In genomic region chr8:113853714-113854113, GRCm38 (mm10) we compare ENCODE assay signal across 19 mouse cellular contexts. TPM values are rescaled to one million over a fixed set of nuclear protein-coding genes. Genes with fewer than 3 reads are reported as not detected.
"Had no signal": no experiment of that assay in that cellular context is flagged by ENCODE, and none has a peak within 500 bp of the region (broad histone marks: within the 10 kb centered on the region; RNA-seq: fewer than 3 reads in every experiment).

No protein-coding gene starts in this region.

- H3K4me2 ChIP-seq: liver, embryonic 13.5 days; midbrain, embryonic 13.5 days; neural tube, embryonic 13.5 days; stomach, embryonic 15.5 days had no signal

- ATAC-seq: midbrain, embryonic 13.5 days; midbrain, embryonic 16.5 days had no signal

- H3K9ac ChIP-seq: liver, embryonic 13.5 days; midbrain, embryonic 13.5 days; neural tube, embryonic 13.5 days; stomach, embryonic 15.5 days had no signal

- DNase-seq: kidney, adult 2 months; kidney, postnatal 25 days; layer of hippocampus, adult 9-11 months; liver, embryonic 13.5 days; lung, adult 2 months; lung, postnatal 14 days; lung, postnatal 4 days; retina, postnatal 1 day; right cerebral cortex, postnatal 25 days; spleen, adult 18-20 months; thymus, postnatal 25 days had no signal

- H3K4me1 ChIP-seq: liver, embryonic 13.5 days had no signal

- H3K4me3 ChIP-seq: layer of hippocampus, adult 2 months; liver, embryonic 13.5 days; midbrain, embryonic 13.5 days; myocyte; neural tube, embryonic 13.5 days; stomach, embryonic 15.5 days had no signal

- H3K36me3 ChIP-seq: liver, embryonic 13.5 days; midbrain, embryonic 13.5 days; neural tube, embryonic 13.5 days; stomach, embryonic 15.5 days had no signal

- H3K27ac ChIP-seq: kidney, postnatal 0 days; layer of hippocampus, adult 2 months; liver, embryonic 13.5 days; midbrain, embryonic 13.5 days; neural tube, embryonic 13.5 days; stomach, embryonic 15.5 days had no signal

- H3K9me3 ChIP-seq: liver, embryonic 13.5 days; midbrain, embryonic 13.5 days; stomach, embryonic 15.5 days had no signal

RNA-seq across cellular contexts. Expression of gene Adamts18, which starts 5.2 kb away (rescaled TPM):
- polyA plus RNA-seq: kidney, adult 2 months; liver, adult 2 months; lung, adult 2 months; myocyte had no signal
